Mouse (Mus musculus): ENCODE results near the gene Slc15a1.
"Not testable (repeated sequence)": the region's sequence is repeated elsewhere in the genome, so short reads cannot be mapped to it uniquely, and the experiment has no call there.

The Slc15a1 gene

DNA sequence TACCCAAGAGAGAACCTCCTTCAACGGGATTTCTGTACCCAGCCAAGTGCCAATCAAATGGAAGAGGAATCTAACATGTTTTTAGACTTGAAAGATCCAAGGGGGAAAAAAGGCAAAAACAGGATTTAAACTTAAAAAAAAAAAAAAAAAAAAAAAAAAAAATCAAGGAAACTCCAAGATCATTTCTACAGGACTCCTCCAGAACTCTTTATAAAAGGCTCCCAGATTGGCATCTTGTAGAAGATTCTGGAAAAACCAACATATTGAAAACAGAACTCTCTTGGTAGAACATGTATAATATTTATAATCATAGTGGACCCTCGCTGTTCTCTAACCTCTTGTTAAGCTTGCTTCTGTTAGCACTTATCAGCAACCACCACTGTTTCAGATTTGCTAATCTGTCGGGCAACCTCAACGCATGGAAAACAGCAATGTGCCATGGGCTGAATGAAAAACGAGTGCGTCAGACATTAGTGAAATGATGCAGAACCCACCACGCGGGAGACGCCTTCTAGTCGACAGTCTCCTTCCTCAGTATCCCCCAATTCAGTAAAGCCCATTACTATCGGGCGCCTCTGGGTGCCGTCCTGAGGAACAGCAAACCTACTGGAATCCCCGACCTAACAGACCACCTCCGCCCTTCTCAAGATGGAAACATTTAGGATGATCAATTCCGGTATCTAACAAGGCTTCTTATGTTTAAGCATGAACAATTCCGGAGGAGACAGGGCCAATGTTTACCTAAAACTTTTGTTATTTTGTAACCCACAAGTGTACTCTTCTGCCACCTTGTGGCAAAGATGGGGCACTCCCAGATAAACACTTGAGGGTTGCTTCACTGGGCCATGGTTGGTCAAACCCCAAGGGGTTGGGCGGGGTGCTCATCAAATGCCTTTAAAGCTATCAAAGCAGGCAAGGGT, 54.3 kb downstream of the Slc15a1 start:
- DNase-seq: peak; percentile 74

GRCm38 (mm10) chr14:121446951-121447350, 58.1 kb downstream of the Slc15a1 start:
- DNase-seq: no peak

DNA sequence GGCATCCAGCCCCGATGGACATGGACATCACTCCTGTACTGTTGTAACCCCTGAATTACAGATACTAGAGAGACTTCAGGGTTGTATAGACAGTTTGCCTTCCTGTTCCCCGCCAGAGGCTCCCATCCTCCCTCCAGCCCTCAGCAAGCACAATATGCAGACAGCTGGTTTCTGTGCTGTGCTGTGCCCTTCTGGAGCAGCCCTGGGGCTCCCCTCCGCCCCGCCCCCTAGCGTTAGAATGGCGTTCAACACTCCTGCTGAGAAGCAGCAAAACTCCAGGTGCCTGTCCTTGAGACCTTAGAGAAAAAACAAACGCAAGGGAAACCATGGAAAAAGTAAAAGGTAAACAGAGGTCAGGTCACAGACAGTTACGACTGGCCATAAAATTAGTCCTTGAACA, 59.9 kb downstream of the Slc15a1 start:
- peak; percentile 83 for DNase-seq

DNA sequence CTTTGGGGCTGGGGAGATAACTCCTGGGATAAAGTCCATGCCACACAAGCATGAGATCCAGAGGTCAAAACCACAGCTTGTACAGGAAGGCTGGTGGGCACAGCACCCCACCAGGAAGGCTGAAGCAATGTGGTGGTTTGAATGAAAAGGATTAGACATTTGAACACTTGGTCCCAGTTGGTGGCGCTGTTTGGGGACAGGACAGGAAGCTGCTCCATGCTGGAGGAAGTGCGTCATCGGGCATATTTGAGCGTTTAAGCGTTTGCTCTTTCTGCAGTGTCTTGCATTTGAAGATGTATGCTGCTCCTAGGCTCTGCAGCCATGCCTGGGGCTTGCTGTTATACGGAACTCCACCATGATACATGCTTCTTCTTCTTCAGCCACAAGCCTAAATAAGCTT, 64.2 kb downstream of the Slc15a1 start:
- DNase-seq: no peak

GRCm38 (mm10) chr14:121437026-121437425, 68.0 kb downstream of the Slc15a1 start:
- peak; percentile 67 for DNase-seq

- DNase-seq: no peak
Measured at GRCm38 (mm10) chr14:121436455-121436854, 68.6 kb downstream of the Slc15a1 start.

DNA sequence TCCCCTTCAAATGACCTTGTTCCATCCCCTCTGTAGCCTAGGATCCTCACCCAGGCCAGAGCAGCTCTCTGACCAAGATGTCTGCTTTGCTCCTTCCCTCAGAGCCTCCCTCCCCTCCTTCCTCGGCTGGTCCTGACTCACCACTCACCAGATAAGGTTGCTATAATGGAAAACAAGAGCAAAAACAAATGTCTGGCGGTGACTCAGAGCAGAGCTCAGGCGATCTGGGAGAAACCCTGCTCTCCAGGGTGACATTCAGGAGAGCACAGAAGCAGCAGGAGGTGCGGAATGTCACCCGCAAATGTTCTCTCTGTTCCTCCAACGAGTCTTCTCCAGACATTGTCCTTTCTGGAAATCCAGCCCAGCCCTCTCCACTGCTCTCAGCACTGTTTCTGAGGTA, 69.3 kb downstream of the Slc15a1 start:
- DNase-seq: no peak

GRCm38 (mm10) chr14:121431261-121431660, 73.8 kb downstream of the Slc15a1 start:
- no peak for DNase-seq

DNA sequence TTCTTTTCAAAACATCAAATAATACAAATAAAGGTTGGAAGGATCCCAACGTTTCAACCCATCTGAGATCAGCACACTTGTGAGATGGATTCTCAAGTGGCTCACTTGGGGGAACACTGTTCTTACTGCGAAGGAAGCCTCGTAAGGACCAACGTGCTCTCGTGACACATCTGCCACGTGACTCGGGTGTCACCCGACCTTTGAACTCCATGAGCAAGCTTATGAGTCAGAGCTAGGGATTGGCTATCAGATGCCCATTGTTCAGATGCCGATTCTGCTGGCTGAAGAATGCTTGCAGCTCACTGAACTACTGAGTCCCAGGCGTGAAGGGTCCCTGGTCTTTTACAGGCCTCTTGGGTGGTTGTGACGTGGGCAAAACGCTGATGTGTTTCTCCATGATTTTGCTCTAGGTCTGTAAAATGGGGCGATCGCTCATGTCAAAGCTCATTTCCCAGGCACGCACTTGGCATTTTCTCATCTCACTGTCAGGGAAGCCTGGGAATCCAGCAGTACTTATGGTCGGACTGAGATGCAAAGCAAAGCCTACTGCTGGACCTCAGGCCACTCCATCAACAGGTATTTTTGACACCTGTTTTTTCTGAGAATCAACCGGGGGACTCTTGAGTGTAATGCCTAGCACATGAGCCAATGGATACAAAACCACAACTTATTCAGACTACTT, 75.1 kb downstream of the Slc15a1 start:
- no peak for DNase-seq

DNA sequence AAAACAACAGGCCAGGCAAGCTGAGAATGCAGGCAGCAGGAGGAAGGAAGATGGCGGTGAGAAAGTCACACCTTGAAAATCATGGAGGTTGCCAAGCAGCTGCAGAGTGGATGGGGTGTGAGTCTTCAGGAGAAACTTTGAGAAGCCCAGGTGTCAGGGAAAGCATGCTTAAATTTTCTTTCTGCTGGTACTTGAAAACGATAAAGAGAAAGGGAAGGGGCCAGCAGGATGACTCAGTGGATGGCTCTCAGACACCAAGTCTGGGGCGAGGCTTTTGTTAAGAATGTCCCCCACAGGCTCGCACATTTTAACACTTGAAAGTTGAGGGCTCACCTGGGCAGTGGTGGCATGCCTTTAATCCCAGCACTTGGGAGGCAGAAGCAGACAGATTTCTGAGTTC, 76.9 kb downstream of the Slc15a1 start:
- no peak for DNase-seq

DNA sequence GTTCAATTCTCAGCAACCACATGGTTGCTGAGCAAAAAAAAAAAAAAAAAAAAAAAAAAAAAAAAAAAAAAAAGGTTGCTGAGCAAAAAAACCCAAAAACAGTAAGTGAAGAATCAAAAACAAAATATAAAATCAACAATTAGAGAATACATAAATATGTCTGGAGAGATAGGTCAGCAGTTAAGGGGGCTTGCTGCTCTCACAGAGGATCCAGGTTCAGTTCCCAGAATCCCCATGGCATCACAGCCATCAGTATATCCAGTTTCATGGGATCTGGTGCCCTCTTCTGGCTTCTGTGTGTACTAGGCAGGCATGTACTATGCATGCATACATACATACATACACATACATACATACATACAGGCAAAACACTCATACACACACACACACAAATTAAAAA, 78.3 kb downstream of the Slc15a1 start:
- DNase-seq: peak; percentile 28

DNA sequence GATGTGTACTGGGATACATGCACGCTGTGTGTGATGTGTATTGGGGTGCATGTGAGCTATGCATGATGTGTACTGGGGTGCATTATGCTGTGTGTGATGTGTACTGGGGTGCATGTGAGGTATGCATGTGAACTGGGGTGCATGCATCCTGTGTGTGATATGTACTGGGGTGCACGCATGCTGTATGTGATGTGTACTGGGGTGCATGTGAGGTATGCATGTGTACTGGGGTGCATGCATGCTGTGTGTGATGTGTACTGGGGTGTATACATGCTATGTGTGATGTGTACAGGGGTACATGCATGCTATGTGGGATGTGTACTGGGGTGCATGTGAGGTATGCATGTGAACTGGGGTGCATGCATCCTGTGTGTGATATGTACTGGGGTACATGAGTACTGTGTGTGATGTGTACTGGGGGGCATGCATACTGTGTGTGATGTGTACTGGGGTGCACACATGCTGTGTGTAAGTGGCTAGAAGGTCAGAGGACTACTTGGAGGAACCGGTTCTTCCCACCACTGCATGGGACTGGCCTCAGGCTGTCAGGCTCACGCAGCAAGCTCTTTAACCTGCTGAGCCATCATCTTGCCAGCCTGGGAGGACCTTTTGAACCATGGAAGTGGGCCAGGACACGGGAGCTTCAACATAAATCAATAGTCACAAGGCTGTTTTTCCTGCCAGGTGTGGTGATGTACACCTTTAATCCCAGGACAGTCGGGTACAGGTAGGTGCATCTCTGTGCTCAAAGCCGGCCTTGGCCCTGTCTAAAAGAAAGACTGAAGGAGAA, 79.9 kb downstream of the Slc15a1 start:
- no peak for DNase-seq

DNA sequence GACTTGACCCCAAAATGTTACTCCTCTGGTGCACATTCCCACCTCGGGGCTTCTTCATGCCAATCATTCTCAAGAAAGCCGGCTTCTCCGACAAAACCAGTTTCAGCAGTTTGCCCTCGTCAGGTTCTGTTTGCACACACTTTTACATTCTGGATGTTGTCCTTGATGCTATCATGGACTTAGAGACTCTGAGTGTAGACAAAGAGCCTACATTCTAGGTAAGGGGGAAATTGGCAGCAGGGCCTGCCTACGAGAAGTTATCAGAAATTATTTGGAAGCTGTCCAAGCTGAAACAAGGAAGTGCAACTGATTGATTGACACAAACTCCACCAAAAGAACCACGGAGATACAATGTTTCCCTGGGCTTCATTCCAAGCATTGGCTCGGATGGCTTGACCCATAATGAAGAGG, 81.7 kb downstream of the Slc15a1 start:
- peak; percentile 21 for DNase-seq

GRCm38 (mm10) chr14:121422664-121423340, 82.2 kb downstream of the Slc15a1 start:
- DNase-seq: peak; percentile 48

DNA sequence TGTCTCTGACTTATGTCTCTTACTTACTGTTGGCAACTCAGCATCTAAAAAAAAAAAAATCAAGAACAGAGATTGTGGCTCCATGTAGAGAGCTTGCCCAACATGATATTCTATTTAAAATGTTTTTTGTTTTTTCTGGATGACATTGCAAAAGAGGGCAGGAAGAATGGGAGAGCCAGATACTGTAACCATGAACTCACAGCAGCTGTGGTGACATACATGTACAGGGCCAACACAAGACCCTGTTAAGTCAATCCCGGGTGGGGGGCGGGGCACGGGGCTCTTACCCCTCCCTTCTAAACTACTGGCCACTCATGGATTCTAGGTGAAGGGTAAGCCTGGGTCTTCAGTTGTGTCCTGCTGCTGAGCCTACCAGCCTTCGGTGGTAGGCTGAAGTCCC, 83.1 kb downstream of the Slc15a1 start:
- DNase-seq: no peak

DNA sequence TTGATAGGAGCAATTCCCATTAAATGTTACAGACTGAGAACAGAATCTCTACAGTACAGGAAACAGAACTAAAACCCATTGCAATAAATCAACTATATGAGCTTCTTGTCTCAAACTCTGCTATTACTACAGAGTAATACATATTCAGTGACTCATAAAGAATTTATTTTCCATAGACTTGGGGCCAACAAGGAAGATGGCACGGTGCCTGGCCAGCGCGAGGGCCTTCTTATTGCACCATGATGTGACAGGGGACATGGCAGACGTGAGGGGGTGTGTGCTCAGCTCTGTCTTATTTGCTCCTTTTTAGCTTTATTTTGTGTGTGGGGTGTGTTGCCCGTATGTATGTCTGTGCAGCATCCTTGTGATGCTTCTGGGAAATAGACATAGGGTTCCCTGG, 87.5 kb downstream of the Slc15a1 start:
- DNase-seq: peak; percentile 62

GRCm38 (mm10) chr14:121416626-121417319, 88.3 kb downstream of the Slc15a1 start:
- DNase-seq: no peak

DNA sequence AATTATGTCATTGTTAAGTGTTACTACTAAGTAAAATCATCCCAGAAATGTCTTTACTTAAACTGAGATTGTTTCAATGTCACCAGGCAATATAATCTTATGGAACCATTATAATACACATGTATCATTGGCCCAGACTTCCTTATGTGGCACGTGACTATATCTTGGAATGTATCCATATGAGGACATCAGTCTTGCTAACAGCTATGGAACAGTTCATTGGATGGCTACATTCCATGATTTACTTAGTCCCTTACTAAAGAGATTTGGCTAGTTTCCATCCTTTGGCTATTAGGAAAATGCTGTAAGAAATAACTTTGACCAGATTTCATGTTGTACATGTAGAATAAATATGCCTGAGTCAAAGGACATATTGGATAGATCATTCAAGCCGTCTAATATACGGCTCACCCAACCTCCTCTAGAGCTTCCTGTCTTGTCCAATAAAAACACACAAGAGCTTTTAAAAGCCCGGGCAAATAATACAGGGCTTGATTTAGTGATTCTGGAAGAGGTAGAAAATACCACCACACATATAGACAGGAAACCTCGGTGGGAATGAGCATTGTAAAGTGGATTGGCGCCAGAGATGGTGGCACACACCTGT, 90.3 kb downstream of the Slc15a1 start:
- DNase-seq: no peak

GRCm38 (mm10) chr14:121413726-121414125, 91.3 kb downstream of the Slc15a1 start:
- not testable (repeated sequence) for DNase-seq

Measured in lung, postnatal 14 days (tissue).